Mouse (Mus musculus) cortical plate, adult 2 months (tissue): ENCODE measurements around the gene Chil4.

Experiments used
- CTCF ChIP-seq: fragments of 200-500 bp; IDR thresholded peaks from 2 replicates; pipeline ENCODE4 v1.5.1; 2011; ENCODE audit warnings: mild to moderate bottlenecking, control low read depth, low read length; ENCODE audit not compliant: insufficient read depth; ENCODE audit errors: extremely low read depth
- POLR2A ChIP-seq: fragments of 200-500 bp; IDR thresholded peaks from 2 replicates; pipeline ENCODE4 v1.6.1; 2011; ENCODE audit warnings: mild to moderate bottlenecking, low read length, control low read depth; ENCODE audit not compliant: insufficient read depth; ENCODE audit errors: extremely low read depth

DNA sequence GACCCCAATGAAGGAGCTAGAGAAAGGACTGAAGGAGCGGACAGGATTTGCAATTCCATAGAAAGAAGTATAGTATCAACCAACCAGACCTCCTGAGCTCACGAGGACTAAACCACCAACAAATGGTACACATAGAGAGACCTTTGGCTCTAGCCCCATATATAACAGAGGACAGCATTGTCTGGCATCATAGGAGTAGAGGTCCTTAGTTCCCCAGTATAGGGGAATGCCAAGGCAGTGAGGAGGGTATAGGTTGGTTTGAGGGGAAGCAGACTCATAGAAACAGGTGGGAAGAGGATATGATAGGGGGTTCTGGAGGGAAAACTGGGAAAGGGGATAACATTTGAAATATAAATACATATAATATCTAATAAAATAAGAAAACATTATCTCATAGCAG lies 64.9 kb downstream of the Chil4 start:
- no peak for TF ChIP-seq POLR2A
- TF ChIP-seq CTCF, result no peak
